Mouse (Mus musculus) left cerebral cortex, adult 6 months (tissue): ENCODE results near the gene Myo19. TPM values are rescaled to one million over a fixed set of nuclear protein-coding genes. Genes with fewer than 3 reads are reported as not detected.

Source experiments
- long read RNA-seq, 2 experiments: library from polyadenylated mRNA; unstranded; transcript quantifications; one replicate each; pipeline ENCODE4 v2.0.0; 2019 to 2020
- polyA plus RNA-seq: library from polyadenylated mRNA; unstranded; fragments of <200 nt; fragmentation: Nextera tagmentation; gene quantifications from 2 replicates; pipeline ENCODE4 v1.2.3, GENCODE M21; 2021

Myo19 gene
- polyA plus RNA-seq, result 0.86 and 1.3 TPM in 2 replicates
- long read RNA-seq, experiment 1, full-length matches to known transcripts, result 1 of 6 reads
- long read RNA-seq, experiment 1, partial matches to known transcripts, result 3 of 6 reads
- long read RNA-seq, experiment 1, other reads (novel, unspliced or antisense), result 2 of 6 reads
- long read RNA-seq, experiment 2, partial matches to known transcripts, result 0 of 1 reads
- long read RNA-seq, experiment 2, other reads (novel, unspliced or antisense), result 1 of 1 reads

DNA sequence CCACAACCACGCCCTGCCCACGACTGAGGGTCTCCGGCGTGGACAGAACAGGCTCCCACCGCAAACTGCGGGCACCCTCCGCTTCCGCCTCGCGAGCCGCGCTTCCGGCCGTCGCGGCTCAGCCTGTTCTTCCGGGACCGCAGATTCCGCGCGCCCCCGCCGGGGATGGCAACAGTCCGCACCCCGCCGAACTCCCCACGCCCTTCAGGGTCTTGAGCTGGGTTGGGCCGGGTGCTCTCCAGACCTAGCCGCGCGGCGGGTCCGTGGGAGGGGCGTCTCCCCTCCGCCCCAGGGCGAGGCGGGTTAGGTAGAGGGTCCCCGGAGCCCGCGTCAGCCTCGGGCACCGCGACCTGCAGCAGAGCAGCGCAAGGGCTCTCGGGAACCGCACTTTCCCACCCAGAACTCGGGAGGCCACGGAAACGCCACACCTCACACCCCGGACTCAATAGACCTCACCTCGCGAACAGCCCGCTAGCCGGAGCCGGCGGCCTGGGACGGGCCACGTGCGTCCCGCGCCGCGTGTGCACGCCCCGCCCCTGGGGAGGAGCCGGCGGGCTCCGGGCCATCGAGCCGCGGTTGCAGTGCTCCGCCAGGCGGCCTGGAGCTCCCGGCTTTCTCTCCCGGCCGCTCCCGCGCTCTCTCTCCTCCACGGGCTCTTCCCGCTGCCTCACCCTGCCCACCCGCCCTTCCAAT lies at the start of gene Myo19, which contains the start of gene Pigw:
Gene Myo19 (plus strand): TSS at position 377 of the 693 bp plus-strand sequence.
Gene Pigw (minus strand): TSS at position 514 of the 693 bp plus-strand sequence.

DNA sequence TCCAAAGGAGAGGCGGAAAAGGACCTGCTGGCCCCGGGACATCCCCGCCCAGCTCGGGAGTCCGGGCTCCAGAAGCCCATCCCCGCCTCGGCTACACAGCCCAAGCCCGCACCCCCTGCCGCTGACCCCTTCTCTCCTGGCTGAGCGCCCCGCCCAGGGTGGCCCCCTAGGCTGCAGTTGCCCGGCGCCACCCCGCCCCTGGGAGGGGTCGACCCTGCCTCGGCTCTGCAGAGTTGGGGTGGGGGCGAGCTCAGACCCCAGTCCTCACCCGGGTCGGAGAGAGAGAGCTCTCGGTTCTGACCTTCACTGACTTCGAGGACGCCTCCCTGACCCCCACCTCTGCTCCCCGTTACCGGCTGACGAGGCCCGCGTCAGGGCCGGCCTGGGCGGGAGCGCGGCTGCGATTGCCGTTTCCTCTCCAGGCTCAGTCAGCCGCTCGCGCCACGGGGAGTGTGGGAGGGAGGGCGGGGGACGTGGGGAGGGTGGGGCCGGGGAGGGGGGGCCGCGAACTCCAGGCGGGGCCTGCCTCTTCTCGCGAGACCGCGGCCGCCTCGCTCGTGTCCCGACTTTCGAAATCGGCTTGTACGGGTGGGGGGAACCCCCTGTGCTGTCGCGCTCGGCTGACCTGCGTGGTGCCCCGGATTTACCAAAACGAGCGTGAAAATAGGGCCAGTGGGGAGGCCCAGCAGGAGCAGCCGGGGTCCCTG lies 9.5 kb upstream of the Myo19 start, which contains the start of gene Ggnbp2:
Gene Ggnbp2 (minus strand): TSS at position 481 of the 707 bp plus-strand sequence.

DNA sequence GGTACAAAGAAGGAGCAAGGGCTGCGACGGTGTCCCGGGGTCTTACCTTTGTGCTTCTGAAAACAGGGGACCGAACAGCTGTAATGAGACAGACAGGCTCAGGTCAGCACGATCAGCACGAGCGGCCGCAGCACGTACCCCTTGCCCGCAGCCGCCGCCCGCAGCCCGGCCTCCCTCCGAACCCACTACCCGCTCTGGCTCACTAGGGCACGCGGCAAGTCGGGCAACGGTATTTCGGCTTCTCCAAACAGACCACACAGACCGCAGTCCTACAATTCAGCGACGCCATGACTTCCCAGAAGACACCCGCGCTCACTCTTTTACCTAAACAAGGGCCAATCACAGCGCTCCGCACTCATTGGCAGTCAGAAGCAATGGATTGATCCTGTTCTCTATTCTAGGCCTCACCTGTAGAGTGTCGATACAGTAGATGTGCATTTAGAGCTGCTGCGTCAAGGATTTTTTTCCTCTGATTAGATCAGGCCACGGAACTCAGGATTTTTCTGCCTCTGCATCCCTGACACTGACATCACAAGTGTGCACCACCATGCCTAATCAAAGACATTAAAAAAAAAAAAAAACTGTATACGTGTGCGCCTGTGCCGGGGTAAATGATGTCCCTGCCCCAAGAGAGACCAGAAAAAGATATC lies 36.2 kb downstream of the Myo19 start, which contains the start of gene Znhit3:
Gene Znhit3 (minus strand): TSS at position 314 of the 650 bp plus-strand sequence.

DNA sequence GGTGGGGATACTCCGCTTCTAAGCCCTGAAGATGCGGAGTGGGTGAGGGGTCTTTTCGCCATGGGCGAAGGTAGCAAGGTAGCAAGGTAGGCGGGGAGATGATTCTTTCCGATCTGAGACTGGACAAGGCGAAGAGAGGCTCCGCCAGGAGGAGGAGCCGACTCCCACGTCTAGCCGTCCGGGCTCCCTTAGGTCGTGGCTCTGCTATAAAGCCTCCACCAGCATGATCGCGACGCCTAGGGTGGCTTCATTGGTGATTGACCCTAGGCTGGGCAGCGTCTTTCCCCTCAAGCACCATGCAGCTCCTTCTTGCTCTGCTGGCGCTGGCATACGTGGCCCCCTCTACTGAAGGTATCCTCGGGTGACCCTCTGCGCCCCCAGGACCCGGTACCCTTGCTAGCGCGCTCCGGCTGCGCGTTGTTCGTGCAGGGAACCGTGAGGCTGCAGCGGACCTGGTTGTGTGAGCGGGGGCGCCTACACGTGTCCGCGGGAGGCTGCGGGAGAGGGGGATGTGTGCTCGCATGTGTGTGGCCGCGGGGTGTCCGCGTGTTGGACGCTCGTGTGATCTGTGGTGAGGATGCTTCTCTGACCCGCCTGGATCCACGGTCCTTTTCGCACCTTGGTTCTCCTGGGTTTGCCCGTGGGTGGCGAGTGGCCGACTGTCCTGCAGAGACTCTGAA lies 77.8 kb downstream of the Myo19 start, which contains the start of gene Car4:
Gene Car4 (plus strand): TSS at position 196 of the 680 bp plus-strand sequence.

Other genes starting within 250 kb of the Myo19 start
- gene Mrm1, start 60.6 kb upstream of the Myo19 start, polyA plus RNA-seq, result 12.6 and 14.5 TPM in 2 replicates
- 3.0 and 5.1 TPM in 2 replicates for gene Dhrs11, start 51.2 kb upstream of the Myo19 start, polyA plus RNA-seq
- 58.6 and 77.9 TPM in 2 replicates for gene Ggnbp2, start 9.3 kb upstream of the Myo19 start, polyA plus RNA-seq
- 1.6 and 1.7 TPM in 2 replicates for gene Pigw, start 137 bp downstream of the Myo19 start, polyA plus RNA-seq
- gene Znhit3, start 36.2 kb downstream of the Myo19 start, polyA plus RNA-seq, result 98.5 and 121 TPM in 2 replicates
- 64.7 and 71.0 TPM in 2 replicates for gene Car4, start 77.6 kb downstream of the Myo19 start, polyA plus RNA-seq